Mouse (Mus musculus): ENCODE data around the gene Zfr. TPM values are rescaled to one million over a fixed set of nuclear protein-coding genes. Genes with fewer than 3 reads are reported as not detected.

The Zfr gene
- total RNA-seq (2014; rRNA removed) (143 and 212 TPM in 2 replicates), polyA plus RNA-seq (2015; fragmentation: Nextera tagmentation; extraction: Ambion mirVana) (132 and 175 TPM in 2 replicates)

DNA sequence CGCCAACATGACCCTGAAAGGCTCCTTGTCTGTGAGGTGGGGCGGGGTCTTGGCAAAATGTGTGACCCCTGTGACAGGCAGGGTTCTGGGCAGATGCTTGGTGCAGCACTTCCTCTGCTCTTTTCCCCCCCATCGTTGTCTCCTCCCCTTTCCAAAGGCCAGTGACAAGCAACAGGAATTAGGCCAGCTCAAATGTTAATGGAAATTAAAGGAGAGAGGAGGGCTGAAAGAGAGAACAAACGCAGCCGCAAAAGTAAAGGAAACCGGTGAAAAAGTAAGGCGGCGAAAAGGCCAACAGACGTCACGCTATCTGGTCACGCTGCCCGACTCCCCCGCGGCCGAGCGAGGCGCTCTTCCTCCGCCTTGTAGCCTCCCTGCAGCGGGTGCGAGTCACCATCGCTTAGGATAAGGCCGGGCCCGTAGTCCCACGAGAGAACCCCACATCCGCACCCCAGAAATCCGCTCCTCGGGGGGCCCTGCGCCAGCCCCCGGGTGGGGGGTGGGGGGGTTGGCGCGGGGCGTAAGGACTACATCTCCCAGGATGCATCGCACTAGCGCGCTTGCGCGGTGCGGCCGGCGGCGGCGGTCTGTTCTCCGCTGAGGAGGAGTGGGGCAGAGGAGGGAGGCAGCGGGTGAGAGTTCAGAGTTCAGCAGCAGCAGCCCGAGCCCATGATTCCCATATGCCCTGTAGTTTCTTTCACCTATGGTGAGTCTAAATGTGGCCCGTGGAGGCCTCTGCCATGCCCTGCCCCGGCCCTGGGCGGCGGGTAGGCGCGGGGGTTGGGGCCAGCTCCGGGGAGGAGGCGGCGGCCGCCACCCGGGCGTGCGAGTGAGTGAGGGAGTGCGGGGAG lies at the start of gene Zfr:
TSS of gene Zfr (plus strand) at position 590 of the 851 bp plus-strand sequence.
- WGBS = 1% methylated on average over 59 of the region's 59 CpGs
- TF ChIP-seq CTCF (IDR thresholded peaks at IDR 0.05; ENCODE audit: low read depth) = peak; percentile 46
- peak within 1 kb of the TSS; percentile 60 for H3K4me2 ChIP-seq (ENCODE audit: low read depth)
- DNase-seq = peak; percentile 95
- no peaks in the 10 kb centered on the region for H3K36me3 ChIP-seq (ENCODE audit: insufficient read depth)
- H3K4me1 ChIP-seq (ENCODE audit: insufficient read depth) = 0 out of 2 replicates have a peak, but pooled peaks cover 4% of the 10 kb centered on the region
- peak within 1 kb of the TSS; percentile 100 for H3K4me3 ChIP-seq (ENCODE audit: low read depth, low read length)
- H3K9ac ChIP-seq = peak within 1 kb of the TSS; percentile 95
- peak; percentile 96 for ATAC-seq
- H3K27me3 ChIP-seq (ENCODE audit: insufficient read depth, low read length) = no peaks in the 10 kb centered on the region
- H3K27ac ChIP-seq (ENCODE audit: low read depth, low read length) = peak within 1 kb of the TSS; percentile 93
- no peaks in the 10 kb centered on the region for H3K9me3 ChIP-seq (ENCODE audit: low read length)

- H3K4me1 ChIP-seq (ENCODE audit: insufficient read depth) = peaks cover 5% of the 10 kb centered on the region; the same call in 1 of the 2 replicates
- H3K27ac ChIP-seq (ENCODE audit: low read depth, low read length) = no peak overlapping the region
- H3K27me3 ChIP-seq (ENCODE audit: insufficient read depth, low read length) = no peaks in the 10 kb centered on the region
- no peaks in the 10 kb centered on the region for H3K36me3 ChIP-seq (ENCODE audit: insufficient read depth)
- no peak for TF ChIP-seq CTCF (IDR thresholded peaks at IDR 0.05; ENCODE audit: low read depth)
- DNase-seq = no peak
- no peak overlapping the region for H3K4me3 ChIP-seq (ENCODE audit: low read depth, low read length)
- H3K9ac ChIP-seq = no peak overlapping the region
- H3K9me3 ChIP-seq (ENCODE audit: low read length) = no peaks in the 10 kb centered on the region
- H3K4me2 ChIP-seq (ENCODE audit: low read depth) = no peak overlapping the region
- ATAC-seq = no peak
- WGBS = 51% methylated on average over 2 of the region's 2 CpGs
Observed at GRCm38 (mm10) chr15:12067971-12068370, 49.7 kb upstream of the Zfr start.

DNA sequence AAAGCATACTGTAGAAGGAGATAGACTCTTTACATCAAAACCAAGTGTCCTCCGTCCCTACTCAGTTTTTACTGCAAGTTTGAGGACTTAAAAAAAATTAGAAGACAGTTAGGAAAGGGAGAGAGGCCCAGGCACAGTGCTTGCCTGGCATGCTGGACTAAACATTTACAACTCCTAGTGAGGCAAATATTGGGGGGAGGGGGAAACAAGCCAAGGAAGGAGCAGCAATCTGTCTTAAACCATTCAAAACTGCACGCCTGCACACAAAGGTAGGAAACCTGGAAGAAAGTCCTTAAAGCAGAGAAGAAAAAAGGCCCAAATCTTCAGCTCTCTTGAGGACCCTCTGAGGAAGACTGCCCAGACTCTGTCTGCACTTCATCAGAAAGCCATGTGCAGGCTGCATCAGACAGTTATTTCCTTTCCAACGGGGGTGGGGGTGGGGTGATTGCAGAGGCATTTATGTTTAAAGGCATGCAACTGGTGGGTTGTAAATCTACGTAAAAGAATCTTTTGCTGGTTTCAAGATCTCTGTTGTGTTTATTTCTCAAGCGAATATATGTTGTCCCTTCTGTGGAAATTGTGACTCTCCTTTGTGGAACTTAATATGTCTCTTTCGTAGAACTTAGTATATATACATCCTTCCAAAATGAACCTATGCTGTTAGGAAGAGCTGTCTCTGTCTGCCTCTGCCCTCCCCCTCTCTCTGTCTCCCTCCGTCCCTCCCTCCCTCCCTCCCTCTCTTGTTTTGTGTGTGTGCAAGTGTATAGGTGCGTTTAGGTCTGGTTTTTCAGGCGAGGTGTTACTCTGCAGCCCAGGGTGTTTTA lies 49.0 kb upstream of the Zfr start:
- Histone ChIP-seq H3K27ac (ENCODE audit: low read depth, low read length) (no peak overlapping the region), H3K4me3 (ENCODE audit: low read depth, low read length) (no peak overlapping the region), H3K27me3 (ENCODE audit: insufficient read depth, low read length) (no peaks in the 10 kb centered on the region), H3K9me3 (ENCODE audit: low read length) (no peaks in the 10 kb centered on the region), H3K9ac (no peak overlapping the region), H3K4me1 (ENCODE audit: insufficient read depth) (peaks cover 5% of the 10 kb centered on the region; the same call in 1 of the 2 replicates), H3K36me3 (ENCODE audit: insufficient read depth) (no peaks in the 10 kb centered on the region), H3K4me2 (ENCODE audit: low read depth) (no peak overlapping the region)
- no peak for DNase-seq
- no peak for ATAC-seq
- no peak for TF ChIP-seq CTCF (IDR thresholded peaks at IDR 0.05; ENCODE audit: low read depth)
- 69% methylated on average over 9 of the region's 9 CpGs for WGBS

- Histone ChIP-seq H3K36me3 (ENCODE audit: insufficient read depth) (no peaks in the 10 kb centered on the region), H3K4me2 (ENCODE audit: low read depth) (no peak overlapping the region), H3K4me3 (ENCODE audit: low read depth, low read length) (no peak overlapping the region), H3K27me3 (ENCODE audit: insufficient read depth, low read length) (no peaks in the 10 kb centered on the region), H3K9ac (no peak overlapping the region), H3K27ac (ENCODE audit: low read depth, low read length) (no peak overlapping the region), H3K9me3 (ENCODE audit: low read length) (no peaks in the 10 kb centered on the region), H3K4me1 (ENCODE audit: insufficient read depth) (no peaks in the 10 kb centered on the region)
- DNase-seq (peak; percentile 22), ATAC-seq (peak; percentile 80)
- no peak for TF ChIP-seq CTCF (IDR thresholded peaks at IDR 0.05; ENCODE audit: low read depth)
- 58% methylated on average over 7 of the region's 7 CpGs for WGBS
Observed at GRCm38 (mm10) chr15:12072709-12073336, 44.8 kb upstream of the Zfr start.

- Histone ChIP-seq H3K4me2 (ENCODE audit: low read depth) (no peak overlapping the region), H3K9ac (no peak overlapping the region), H3K9me3 (ENCODE audit: low read length) (no peaks in the 10 kb centered on the region), H3K4me1 (ENCODE audit: insufficient read depth) (no peaks in the 10 kb centered on the region), H3K36me3 (ENCODE audit: insufficient read depth) (no peaks in the 10 kb centered on the region), H3K27ac (ENCODE audit: low read depth, low read length) (no peak overlapping the region), H3K27me3 (ENCODE audit: insufficient read depth, low read length) (no peaks in the 10 kb centered on the region), H3K4me3 (ENCODE audit: low read depth, low read length) (no peak overlapping the region)
- DNase-seq (no peak), ATAC-seq (peak; percentile 45)
- no peak for TF ChIP-seq CTCF (IDR thresholded peaks at IDR 0.05; ENCODE audit: low read depth)
- 90% methylated on average over 6 of the region's 6 CpGs for WGBS
Observed at GRCm38 (mm10) chr15:12074426-12074825, 43.2 kb upstream of the Zfr start.

- Histone ChIP-seq H3K27ac (ENCODE audit: low read depth, low read length) (no peak overlapping the region), H3K4me3 (ENCODE audit: low read depth, low read length) (no peak overlapping the region), H3K9me3 (ENCODE audit: low read length) (no peaks in the 10 kb centered on the region), H3K9ac (no peak overlapping the region), H3K4me1 (ENCODE audit: insufficient read depth) (no peaks in the 10 kb centered on the region), H3K4me2 (ENCODE audit: low read depth) (no peak overlapping the region), H3K27me3 (ENCODE audit: insufficient read depth, low read length) (no peaks in the 10 kb centered on the region), H3K36me3 (ENCODE audit: insufficient read depth) (no peaks in the 10 kb centered on the region)
- no peak for ATAC-seq
- 90% methylated on average over 13 of the region's 13 CpGs for WGBS
- no peak for TF ChIP-seq CTCF (IDR thresholded peaks at IDR 0.05; ENCODE audit: low read depth)
- DNase-seq = no peak
Observed at GRCm38 (mm10) chr15:12082344-12082743, 35.3 kb upstream of the Zfr start.

All from forebrain, postnatal 0 days (tissue).